Mouse (Mus musculus): ENCODE results near the gene Maml2. TPM values are rescaled to one million over a fixed set of nuclear protein-coding genes. Genes with fewer than 3 reads are reported as not detected.

The Maml2 gene
- polyA plus RNA-seq, 1 experiment from 2014 or later: 12.1 TPM

GRCm38 (mm10) chr9:13540781-13541180, 243.0 kb downstream of the Maml2 start:
- H3K9ac ChIP-seq (replicated peaks; ENCODE audit: low read length): no peak overlapping the region
- no peaks in the 10 kb centered on the region for H3K9me3 ChIP-seq (ENCODE audit: control insufficient read depth, low read length)
- WGBS: 68% methylated on average over 6 of the region's 6 CpGs
- ATAC-seq (ENCODE audit: low FRiP score, low TSS enrichment): no peak
- H3K4me2 ChIP-seq (ENCODE audit: low read length): no peak overlapping the region
- H3K4me3 ChIP-seq (replicated peaks; ENCODE audit: low read depth, low read length): no peak overlapping the region
- no peaks in the 10 kb centered on the region for H3K36me3 ChIP-seq (ENCODE audit: control insufficient read depth, insufficient read depth, low read length)
- no peak overlapping the region for H3K27ac ChIP-seq (replicated peaks; ENCODE audit: low read depth, low read length)
- no peaks in the 10 kb centered on the region for H3K27me3 ChIP-seq (ENCODE audit: control insufficient read depth, insufficient read depth, low read length)
- H3K4me1 ChIP-seq (ENCODE audit: control insufficient read depth, insufficient read depth, low read length): peaks cover 20% of the 10 kb centered on the region
- no peak for DNase-seq

GRCm38 (mm10) chr9:13543167-13543566, 245.4 kb downstream of the Maml2 start:
- H3K27ac ChIP-seq (replicated peaks; ENCODE audit: low read depth, low read length): peak overlapping the region; percentile 52
- no peaks in the 10 kb centered on the region for H3K27me3 ChIP-seq (ENCODE audit: control insufficient read depth, insufficient read depth, low read length)
- no peaks in the 10 kb centered on the region for H3K9me3 ChIP-seq (ENCODE audit: control insufficient read depth, low read length)
- no peak overlapping the region for H3K4me3 ChIP-seq (replicated peaks; ENCODE audit: low read depth, low read length)
- DNase-seq: peak; percentile 54
- no peak overlapping the region for H3K9ac ChIP-seq (replicated peaks; ENCODE audit: low read length)
- H3K4me1 ChIP-seq (ENCODE audit: control insufficient read depth, insufficient read depth, low read length): peaks cover 8% of the 10 kb centered on the region; the same call in 1 of the 2 replicates
- WGBS: 48% methylated on average over 8 of the region's 8 CpGs
- no peak for ATAC-seq (ENCODE audit: low FRiP score, low TSS enrichment)
- H3K36me3 ChIP-seq (ENCODE audit: control insufficient read depth, insufficient read depth, low read length): no peaks in the 10 kb centered on the region
- peak overlapping the region; percentile 13; the same call in 1 of the 2 replicates for H3K4me2 ChIP-seq (ENCODE audit: low read length)

DNA sequence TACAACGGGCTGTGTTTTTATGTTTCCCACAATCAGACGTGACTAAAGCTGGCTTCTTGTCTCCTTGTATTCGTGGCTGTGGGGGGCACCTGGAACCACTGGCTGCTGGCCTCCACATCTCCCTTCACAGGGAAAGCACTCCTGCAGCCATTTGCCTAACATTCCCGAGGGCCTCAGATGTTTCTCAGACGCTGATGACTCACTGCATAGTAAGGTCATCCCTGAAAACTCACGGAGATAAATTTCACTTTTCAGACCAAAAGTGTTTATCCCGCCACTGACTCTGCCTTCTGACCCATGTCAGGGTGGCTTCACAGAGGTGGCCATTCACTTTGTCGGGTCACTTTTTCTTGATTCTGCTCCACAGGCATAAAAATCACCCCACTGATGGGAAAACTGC, 246.4 kb downstream of the Maml2 start:
- DNase-seq (no peak), ATAC-seq (ENCODE audit: low FRiP score, low TSS enrichment) (no peak)
- Histone ChIP-seq H3K4me2 (ENCODE audit: low read length) (no peak overlapping the region), H3K27ac (replicated peaks; ENCODE audit: low read depth, low read length) (no peak overlapping the region), H3K9me3 (ENCODE audit: control insufficient read depth, low read length) (no peaks in the 10 kb centered on the region), H3K36me3 (ENCODE audit: control insufficient read depth, insufficient read depth, low read length) (no peaks in the 10 kb centered on the region), H3K9ac (replicated peaks; ENCODE audit: low read length) (no peak overlapping the region), H3K4me1 (ENCODE audit: control insufficient read depth, insufficient read depth, low read length) (peaks cover 8% of the 10 kb centered on the region; the same call in 1 of the 2 replicates), H3K4me3 (replicated peaks; ENCODE audit: low read depth, low read length) (no peak overlapping the region), H3K27me3 (ENCODE audit: control insufficient read depth, insufficient read depth, low read length) (no peaks in the 10 kb centered on the region)
- 49% methylated on average over 8 of the region's 8 CpGs for WGBS

GRCm38 (mm10) chr9:13545726-13546125, 248.0 kb downstream of the Maml2 start:
- 79% methylated on average over 6 of the region's 6 CpGs for WGBS
- Histone ChIP-seq H3K9ac (replicated peaks; ENCODE audit: low read length) (no peak overlapping the region), H3K4me2 (ENCODE audit: low read length) (no peak overlapping the region), H3K9me3 (ENCODE audit: control insufficient read depth, low read length) (no peaks in the 10 kb centered on the region), H3K4me1 (ENCODE audit: control insufficient read depth, insufficient read depth, low read length) (peaks cover 8% of the 10 kb centered on the region; the same call in 1 of the 2 replicates), H3K36me3 (ENCODE audit: control insufficient read depth, insufficient read depth, low read length) (no peaks in the 10 kb centered on the region), H3K4me3 (replicated peaks; ENCODE audit: low read depth, low read length) (no peak overlapping the region), H3K27me3 (ENCODE audit: control insufficient read depth, insufficient read depth, low read length) (no peaks in the 10 kb centered on the region), H3K27ac (replicated peaks; ENCODE audit: low read depth, low read length) (no peak overlapping the region)
- ATAC-seq (ENCODE audit: low FRiP score, low TSS enrichment) (no peak), DNase-seq (no peak)

- Histone ChIP-seq H3K27me3 (ENCODE audit: control insufficient read depth, insufficient read depth, low read length) (no peaks in the 10 kb centered on the region), H3K4me2 (ENCODE audit: low read length) (no peak overlapping the region), H3K36me3 (ENCODE audit: control insufficient read depth, insufficient read depth, low read length) (no peaks in the 10 kb centered on the region), H3K27ac (replicated peaks; ENCODE audit: low read depth, low read length) (no peak overlapping the region), H3K9me3 (ENCODE audit: control insufficient read depth, low read length) (no peaks in the 10 kb centered on the region), H3K9ac (replicated peaks; ENCODE audit: low read length) (no peak overlapping the region), H3K4me3 (replicated peaks; ENCODE audit: low read depth, low read length) (no peak overlapping the region), H3K4me1 (ENCODE audit: control insufficient read depth, insufficient read depth, low read length) (no peaks in the 10 kb centered on the region)
- no peak for DNase-seq
- ATAC-seq (ENCODE audit: low FRiP score, low TSS enrichment): no peak
- 59% methylated on average over 3 of the region's 3 CpGs for WGBS
These were observed 252.2 kb downstream of the Maml2 start for GRCm38 (mm10) chr9:13549911-13550310.

GRCm38 (mm10) chr9:13552380-13553052, 254.8 kb downstream of the Maml2 start:
- no peak overlapping the region for H3K27ac ChIP-seq (replicated peaks; ENCODE audit: low read depth, low read length)
- no peak overlapping the region for H3K9ac ChIP-seq (replicated peaks; ENCODE audit: low read length)
- no peak overlapping the region for H3K4me3 ChIP-seq (replicated peaks; ENCODE audit: low read depth, low read length)
- no peaks in the 10 kb centered on the region for H3K27me3 ChIP-seq (ENCODE audit: control insufficient read depth, insufficient read depth, low read length)
- ATAC-seq (ENCODE audit: low FRiP score, low TSS enrichment): no peak
- no peak for DNase-seq
- H3K4me2 ChIP-seq (ENCODE audit: low read length): no peak overlapping the region
- no peaks in the 10 kb centered on the region for H3K9me3 ChIP-seq (ENCODE audit: control insufficient read depth, low read length)
- no peaks in the 10 kb centered on the region for H3K4me1 ChIP-seq (ENCODE audit: control insufficient read depth, insufficient read depth, low read length)
- no peaks in the 10 kb centered on the region for H3K36me3 ChIP-seq (ENCODE audit: control insufficient read depth, insufficient read depth, low read length)
- WGBS: 81% methylated on average over 5 of the region's 5 CpGs

GRCm38 (mm10) chr9:13554773-13555172, 257.0 kb downstream of the Maml2 start:
- Histone ChIP-seq H3K4me1 (ENCODE audit: control insufficient read depth, insufficient read depth, low read length) (no peaks in the 10 kb centered on the region), H3K4me3 (replicated peaks; ENCODE audit: low read depth, low read length) (no peak overlapping the region), H3K9me3 (ENCODE audit: control insufficient read depth, low read length) (no peaks in the 10 kb centered on the region), H3K4me2 (ENCODE audit: low read length) (no peak overlapping the region), H3K9ac (replicated peaks; ENCODE audit: low read length) (no peak overlapping the region), H3K27me3 (ENCODE audit: control insufficient read depth, insufficient read depth, low read length) (no peaks in the 10 kb centered on the region), H3K27ac (replicated peaks; ENCODE audit: low read depth, low read length) (no peak overlapping the region), H3K36me3 (ENCODE audit: control insufficient read depth, insufficient read depth, low read length) (no peaks in the 10 kb centered on the region)
- WGBS: 94% methylated on average over 5 of the region's 5 CpGs
- ATAC-seq (ENCODE audit: low FRiP score, low TSS enrichment): no peak
- no peak for DNase-seq

DNA sequence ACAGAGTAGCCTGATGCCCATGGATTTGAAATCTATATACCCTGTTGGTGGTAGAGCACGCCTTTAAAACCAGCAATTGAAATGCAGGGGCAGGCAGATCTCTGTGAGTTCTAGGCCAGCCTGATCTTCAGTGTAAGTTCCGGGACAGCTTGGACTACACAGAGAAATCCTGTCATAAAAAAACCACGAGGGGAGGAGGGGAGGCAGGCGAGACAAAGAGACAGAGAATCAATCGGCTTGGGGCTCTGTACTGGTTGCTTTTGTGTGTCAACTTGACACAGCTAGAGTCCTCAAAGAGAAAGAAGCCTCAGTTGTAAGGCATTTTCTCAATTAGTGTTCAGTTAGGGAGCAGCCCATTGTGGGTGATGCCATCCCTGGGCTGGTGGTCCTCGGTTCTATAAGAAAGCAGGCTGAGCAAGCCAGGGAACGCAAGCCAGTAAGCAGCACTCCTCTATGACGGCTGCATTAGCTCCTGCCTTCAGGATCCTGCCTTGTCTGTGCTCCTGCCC, 258.3 kb downstream of the Maml2 start:
- WGBS: 33% methylated on average over 8 of the region's 8 CpGs
- Histone ChIP-seq H3K4me1 (ENCODE audit: control insufficient read depth, insufficient read depth, low read length) (no peaks in the 10 kb centered on the region), H3K4me3 (replicated peaks; ENCODE audit: low read depth, low read length) (no peak overlapping the region), H3K9ac (replicated peaks; ENCODE audit: low read length) (no peak overlapping the region), H3K27me3 (ENCODE audit: control insufficient read depth, insufficient read depth, low read length) (no peaks in the 10 kb centered on the region), H3K9me3 (ENCODE audit: control insufficient read depth, low read length) (no peaks in the 10 kb centered on the region), H3K27ac (replicated peaks; ENCODE audit: low read depth, low read length) (no peak overlapping the region), H3K36me3 (ENCODE audit: control insufficient read depth, insufficient read depth, low read length) (no peaks in the 10 kb centered on the region), H3K4me2 (ENCODE audit: low read length) (no peak overlapping the region)
- no peak for DNase-seq
- ATAC-seq (ENCODE audit: low FRiP score, low TSS enrichment): no peak

GRCm38 (mm10) chr9:13556696-13557095, 258.9 kb downstream of the Maml2 start:
- Histone ChIP-seq H3K27ac (replicated peaks; ENCODE audit: low read depth, low read length) (no peak overlapping the region), H3K4me2 (ENCODE audit: low read length) (no peak overlapping the region), H3K9me3 (ENCODE audit: control insufficient read depth, low read length) (no peaks in the 10 kb centered on the region), H3K27me3 (ENCODE audit: control insufficient read depth, insufficient read depth, low read length) (no peaks in the 10 kb centered on the region), H3K9ac (replicated peaks; ENCODE audit: low read length) (no peak overlapping the region), H3K4me1 (ENCODE audit: control insufficient read depth, insufficient read depth, low read length) (no peaks in the 10 kb centered on the region), H3K36me3 (ENCODE audit: control insufficient read depth, insufficient read depth, low read length) (no peaks in the 10 kb centered on the region), H3K4me3 (replicated peaks; ENCODE audit: low read depth, low read length) (no peak overlapping the region)
- DNase-seq (no peak), ATAC-seq (ENCODE audit: low FRiP score, low TSS enrichment) (no peak)
- WGBS: 94% methylated on average over 3 of the region's 3 CpGs

All from midbrain, embryonic 14.5 days (tissue).